Mouse (Mus musculus) stomach, embryonic 15.5 days (tissue): Measurements from ENCODE around the gene D3Ertd254e. TPM values are rescaled to one million over a fixed set of nuclear protein-coding genes. Genes with fewer than 3 reads are reported as not detected.
"Not testable (repeated sequence)": the region's sequence is repeated elsewhere in the genome, so short reads cannot be mapped to it uniquely, and the experiment has no call there.

Source experiments
- ATAC-seq: fragments of 200-750 bp; cut with Nextera tagmentation; 2 replicates; pipeline ENCODE4 v1.8.0; 2017; ENCODE audit warnings: low read depth, moderate number of reproducible peaks, moderate TSS enrichment; ENCODE audit not compliant: insufficient read depth, low FRiP score
- H3K27ac ChIP-seq: fragments of 300-500 bp; sonication (generic); 2 replicates; pipeline ENCODE4 v1.5.1; 2015; ENCODE audit warnings: mild to moderate bottlenecking, inconsistent platforms
- H3K27me3 ChIP-seq: fragments of 300-500 bp; sonication (generic); replicated peaks from 2 replicates; pipeline ENCODE4 v1.6.1; 2015; ENCODE audit warnings: inconsistent platforms
- H3K36me3 ChIP-seq: fragments of 300-500 bp; sonication (generic); 2 replicates; pipeline ENCODE4 v1.6.1; 2015; ENCODE audit warnings: inconsistent platforms
- H3K4me1 ChIP-seq: fragments of 300-500 bp; sonication (generic); 2 replicates; pipeline ENCODE4 v1.6.1; 2015; ENCODE audit warnings: inconsistent platforms
- H3K4me2 ChIP-seq: fragments of 300-500 bp; sonication (generic); 2 replicates; pipeline ENCODE4 v1.6.1; 2015; ENCODE audit warnings: mild to moderate bottlenecking, inconsistent platforms
- H3K4me3 ChIP-seq: fragments of 300-500 bp; sonication (generic); replicated peaks from 2 replicates; pipeline ENCODE4 v1.5.1; 2015; ENCODE audit warnings: inconsistent platforms
- H3K9ac ChIP-seq: fragments of 300-500 bp; sonication (generic); 2 replicates; pipeline ENCODE4 v1.6.1; 2015; ENCODE audit warnings: inconsistent platforms
- H3K9me3 ChIP-seq: fragments of 300-500 bp; sonication (generic); 2 replicates; pipeline ENCODE4 v1.6.1; 2016; ENCODE audit warnings: inconsistent platforms
- WGBS: fragments of 180-500 bp; shearing (Covaris S2); methylation state at CpG from one replicate; pipeline ENCODE4 v1.1.7; 2015; 5-methylcytosine and 5-hydroxymethylcytosine counted together
- polyA plus RNA-seq: library from polyadenylated mRNA; unstranded; fragments of >200 nt; fragmentation: Nextera tagmentation; extraction: Ambion mirVana; gene quantifications from 2 replicates; pipeline ENCODE4 v1.2.1, GENCODE M21; 2015

D3Ertd254e gene
- polyA plus RNA-seq: 5.9 and 7.9 TPM in 2 replicates

- Histone ChIP-seq H3K9me3 (no peaks in the 10 kb centered on the region), H3K36me3 (no peaks in the 10 kb centered on the region), H3K27ac (peak within 1 kb of the TSS; percentile 82), H3K4me2 (peak within 1 kb of the TSS; percentile 71), H3K4me3 (peak within 1 kb of the TSS; percentile 70), H3K9ac (peak within 1 kb of the TSS; percentile 84), H3K27me3 (no peaks in the 10 kb centered on the region), H3K4me1 (peaks cover 9% of the 10 kb centered on the region)
- ATAC-seq: peak; percentile 100
- under 1% methylated on average over 53 of the region's 54 CpGs for WGBS
Measured at GRCm38 (mm10) chr3:36150934-36151686, at the start of gene D3Ertd254e. Gene D3Ertd254e, plus strand, starts transcription at chr3:36151017.

- 74% methylated on average over 4 of the region's 4 CpGs for WGBS
- Histone ChIP-seq H3K4me2 (no peak overlapping the region), H3K27me3 (no peaks in the 10 kb centered on the region), H3K4me1 (no peaks in the 10 kb centered on the region), H3K9ac (no peak overlapping the region), H3K36me3 (no peaks in the 10 kb centered on the region), H3K27ac (no peak overlapping the region), H3K4me3 (no peak overlapping the region), H3K9me3 (no peaks in the 10 kb centered on the region)
- ATAC-seq: no peak
Measured at GRCm38 (mm10) chr3:36116076-36116475, 34.7 kb upstream of the D3Ertd254e start.

- Histone ChIP-seq H3K9ac (no peak overlapping the region), H3K4me2 (no peak overlapping the region), H3K27me3 (no peaks in the 10 kb centered on the region), H3K27ac (no peak overlapping the region), H3K9me3 (no peaks in the 10 kb centered on the region), H3K36me3 (no peaks in the 10 kb centered on the region), H3K4me3 (no peak overlapping the region), H3K4me1 (no peaks in the 10 kb centered on the region)
- no peak for ATAC-seq
Measured at GRCm38 (mm10) chr3:36119684-36120548, 30.9 kb upstream of the D3Ertd254e start.

- H3K4me3 ChIP-seq, ATAC-seq, H3K27ac ChIP-seq, H3K36me3 ChIP-seq, H3K27me3 ChIP-seq, H3K4me1 ChIP-seq, H3K9ac ChIP-seq, H3K9me3 ChIP-seq, H3K4me2 ChIP-seq: not testable (repeated sequence)
- 87% methylated on average over 9 of the region's 9 CpGs for WGBS
Measured at GRCm38 (mm10) chr3:36126176-36126575, 24.6 kb upstream of the D3Ertd254e start.

GRCm38 (mm10) chr3:36136152-36136551 is 14.7 kb upstream of the D3Ertd254e start:
- Histone ChIP-seq H3K27me3 (no peaks in the 10 kb centered on the region), H3K4me2 (no peak overlapping the region), H3K36me3 (no peaks in the 10 kb centered on the region), H3K27ac (no peak overlapping the region), H3K4me1 (no peaks in the 10 kb centered on the region), H3K9ac (no peak overlapping the region), H3K4me3 (no peak overlapping the region), H3K9me3 (no peaks in the 10 kb centered on the region)
- ATAC-seq: no peak

GRCm38 (mm10) chr3:36137560-36137959 is 13.3 kb upstream of the D3Ertd254e start:
- whole genome bisulfite sequencing: 53% methylated on average over 2 of the region's 2 CpGs
- H3K36me3 ChIP-seq: no peaks in the 10 kb centered on the region
- H3K27me3 ChIP-seq: no peaks in the 10 kb centered on the region
- no peak overlapping the region for H3K9ac ChIP-seq
- H3K27ac ChIP-seq: no peak overlapping the region
- H3K9me3 ChIP-seq: no peaks in the 10 kb centered on the region
- H3K4me2 ChIP-seq: no peak overlapping the region
- no peak overlapping the region for H3K4me3 ChIP-seq
- no peak for ATAC-seq
- no peaks in the 10 kb centered on the region for H3K4me1 ChIP-seq

GRCm38 (mm10) chr3:36138171-36138660 is 12.6 kb upstream of the D3Ertd254e start:
- Histone ChIP-seq H3K4me3 (no peak overlapping the region), H3K4me2 (no peak overlapping the region), H3K27me3 (no peaks in the 10 kb centered on the region), H3K9ac (no peak overlapping the region), H3K9me3 (no peaks in the 10 kb centered on the region), H3K4me1 (no peaks in the 10 kb centered on the region), H3K27ac (no peak overlapping the region), H3K36me3 (no peaks in the 10 kb centered on the region)
- 67% methylated on average over 1 of the region's 1 CpGs for WGBS
- ATAC-seq: no peak

GRCm38 (mm10) chr3:36138996-36139395 is 11.8 kb upstream of the D3Ertd254e start:
- H3K27ac ChIP-seq: no peak overlapping the region
- no peak overlapping the region for H3K4me3 ChIP-seq
- H3K36me3 ChIP-seq: no peaks in the 10 kb centered on the region
- no peaks in the 10 kb centered on the region for H3K9me3 ChIP-seq
- H3K4me2 ChIP-seq: no peak overlapping the region
- H3K9ac ChIP-seq: no peak overlapping the region
- H3K27me3 ChIP-seq: no peaks in the 10 kb centered on the region
- no peaks in the 10 kb centered on the region for H3K4me1 ChIP-seq
- ATAC-seq: no peak

GRCm38 (mm10) chr3:36150537-36150933 is 282 bp upstream of the D3Ertd254e start:
- Histone ChIP-seq H3K9ac (no peak overlapping the region), H3K4me2 (peak overlapping the region; percentile 71), H3K4me3 (peak overlapping the region; percentile 70), H3K9me3 (no peaks in the 10 kb centered on the region), H3K27me3 (no peaks in the 10 kb centered on the region), H3K27ac (no peak overlapping the region), H3K36me3 (no peaks in the 10 kb centered on the region), H3K4me1 (peaks cover 9% of the 10 kb centered on the region)
- ATAC-seq: no peak
- WGBS: 6% methylated on average over 1 of the region's 1 CpGs

GRCm38 (mm10) chr3:36155268-36155667 is 4.5 kb downstream of the D3Ertd254e start:
- Histone ChIP-seq H3K27me3 (no peaks in the 10 kb centered on the region), H3K9me3 (no peaks in the 10 kb centered on the region), H3K4me3 (no peak overlapping the region), H3K27ac (no peak overlapping the region), H3K9ac (no peak overlapping the region), H3K36me3 (peaks cover 9% of the 10 kb centered on the region), H3K4me2 (no peak overlapping the region), H3K4me1 (peaks cover 9% of the 10 kb centered on the region)
- WGBS: 24% methylated on average over 5 of the region's 5 CpGs
- ATAC-seq: no peak

- Histone ChIP-seq H3K4me1 (no peaks in the 10 kb centered on the region), H3K36me3 (peaks cover 8% of the 10 kb centered on the region), H3K4me2 (no peak overlapping the region), H3K27me3 (no peaks in the 10 kb centered on the region), H3K9me3 (no peaks in the 10 kb centered on the region), H3K9ac (no peak overlapping the region), H3K4me3 (no peak overlapping the region), H3K27ac (no peak overlapping the region)
- ATAC-seq: no peak
- WGBS: 96% methylated on average over 1 of the region's 1 CpGs
Measured at GRCm38 (mm10) chr3:36170670-36171210, 19.9 kb downstream of the D3Ertd254e start.

- WGBS: 90% methylated on average over 1 of the region's 1 CpGs
- H3K36me3 ChIP-seq: 0 out of 2 replicates have a peak, but pooled peaks cover 5% of the 10 kb centered on the region
Measured at GRCm38 (mm10) chr3:36171348-36171747, 20.5 kb downstream of the D3Ertd254e start.

More at GRCm38 (mm10) chr3:36171348-36171747, 20.5 kb downstream of the D3Ertd254e start:
- Histone ChIP-seq H3K4me3 (no peak overlapping the region), H3K9me3 (no peaks in the 10 kb centered on the region), H3K4me1 (no peaks in the 10 kb centered on the region), H3K9ac (no peak overlapping the region), H3K27me3 (no peaks in the 10 kb centered on the region), H3K27ac (no peak overlapping the region), H3K4me2 (no peak overlapping the region)
- ATAC-seq: no peak
